Mouse (Mus musculus): ENCODE results near the gene C330007P06Rik. TPM values are rescaled to one million over a fixed set of nuclear protein-coding genes. Genes with fewer than 3 reads are reported as not detected.

Gene C330007P06Rik
- polyA plus RNA-seq, 1 experiment = 56.6 TPM

- Histone ChIP-seq H3K4me3 (ENCODE audit: insufficient read depth, low read depth, low read length) (peak overlapping the region; percentile 78), H3K4me1 (ENCODE audit: control insufficient read depth, insufficient read depth, insufficient read length, low read length) (no peaks in the 10 kb centered on the region; the same call in 1 of the 2 replicates)
These were observed 9.9 kb downstream of the C330007P06Rik start for GRCm38 (mm10) chrX:36863766-36864608.

GRCm38 (mm10) chrX:36852631-36853030, 21.3 kb downstream of the C330007P06Rik start:
- Histone ChIP-seq H3K4me1 (ENCODE audit: control insufficient read depth, insufficient read depth, insufficient read length, low read length) (no peaks in the 10 kb centered on the region), H3K27ac (replicated peaks; ENCODE audit: low read depth, low read length) (no peak overlapping the region), H3K4me3 (ENCODE audit: insufficient read depth, low read depth, low read length) (no peak overlapping the region)

More at GRCm38 (mm10) chrX:36863766-36864608, 9.9 kb downstream of the C330007P06Rik start:
- peak overlapping the region; percentile 88 for H3K27ac ChIP-seq (replicated peaks; ENCODE audit: low read depth, low read length)

GRCm38 (mm10) chrX:36847152-36847551, 26.8 kb downstream of the C330007P06Rik start:
- Histone ChIP-seq H3K4me3 (ENCODE audit: insufficient read depth, low read depth, low read length) (no peak overlapping the region), H3K4me1 (ENCODE audit: control insufficient read depth, insufficient read depth, insufficient read length, low read length) (no peaks in the 10 kb centered on the region), H3K27ac (replicated peaks; ENCODE audit: low read depth, low read length) (no peak overlapping the region)

GRCm38 (mm10) chrX:36843346-36843990, 30.4 kb downstream of the C330007P06Rik start:
- Histone ChIP-seq H3K4me1 (ENCODE audit: control insufficient read depth, insufficient read depth, insufficient read length, low read length) (no peaks in the 10 kb centered on the region), H3K27ac (replicated peaks; ENCODE audit: low read depth, low read length) (no peak overlapping the region), H3K4me3 (ENCODE audit: insufficient read depth, low read depth, low read length) (no peak overlapping the region)

GRCm38 (mm10) chrX:36841698-36842097, 32.2 kb downstream of the C330007P06Rik start:
- no peak overlapping the region for H3K27ac ChIP-seq (replicated peaks; ENCODE audit: low read depth, low read length)
- no peak overlapping the region for H3K4me3 ChIP-seq (ENCODE audit: insufficient read depth, low read depth, low read length)
- H3K4me1 ChIP-seq (ENCODE audit: control insufficient read depth, insufficient read depth, insufficient read length, low read length) = no peaks in the 10 kb centered on the region

- Histone ChIP-seq H3K27ac (replicated peaks; ENCODE audit: low read depth, low read length) (no peak overlapping the region), H3K4me1 (ENCODE audit: control insufficient read depth, insufficient read depth, insufficient read length, low read length) (no peaks in the 10 kb centered on the region), H3K4me3 (ENCODE audit: insufficient read depth, low read depth, low read length) (no peak overlapping the region)
These were observed 34.5 kb downstream of the C330007P06Rik start for GRCm38 (mm10) chrX:36839391-36839790.

GRCm38 (mm10) chrX:36837069-36837676, 36.7 kb downstream of the C330007P06Rik start:
- no peaks in the 10 kb centered on the region for H3K4me1 ChIP-seq (ENCODE audit: control insufficient read depth, insufficient read depth, insufficient read length, low read length)
- H3K27ac ChIP-seq (replicated peaks; ENCODE audit: low read depth, low read length) = no peak overlapping the region
- no peak overlapping the region for H3K4me3 ChIP-seq (ENCODE audit: insufficient read depth, low read depth, low read length)

- no peak overlapping the region for H3K27ac ChIP-seq (replicated peaks; ENCODE audit: low read depth, low read length)
- no peak overlapping the region for H3K4me3 ChIP-seq (ENCODE audit: insufficient read depth, low read depth, low read length)
- no peaks in the 10 kb centered on the region for H3K4me1 ChIP-seq (ENCODE audit: control insufficient read depth, insufficient read depth, insufficient read length, low read length)
These were observed 40.4 kb downstream of the C330007P06Rik start for GRCm38 (mm10) chrX:36833397-36834084.

- Histone ChIP-seq H3K27ac (replicated peaks; ENCODE audit: low read depth, low read length) (no peak overlapping the region), H3K4me3 (ENCODE audit: insufficient read depth, low read depth, low read length) (no peak overlapping the region), H3K4me1 (ENCODE audit: control insufficient read depth, insufficient read depth, insufficient read length, low read length) (no peaks in the 10 kb centered on the region)
These were observed 42.3 kb downstream of the C330007P06Rik start for GRCm38 (mm10) chrX:36831632-36832031.

GRCm38 (mm10) chrX:36830271-36830670, 43.6 kb downstream of the C330007P06Rik start:
- Histone ChIP-seq H3K27ac (replicated peaks; ENCODE audit: low read depth, low read length) (no peak overlapping the region), H3K4me3 (ENCODE audit: insufficient read depth, low read depth, low read length) (no peak overlapping the region), H3K4me1 (ENCODE audit: control insufficient read depth, insufficient read depth, insufficient read length, low read length) (no peaks in the 10 kb centered on the region)

GRCm38 (mm10) chrX:36826873-36827272, 47.0 kb downstream of the C330007P06Rik start:
- Histone ChIP-seq H3K4me1 (ENCODE audit: control insufficient read depth, insufficient read depth, insufficient read length, low read length) (no peaks in the 10 kb centered on the region; the same call in 1 of the 2 replicates), H3K4me3 (ENCODE audit: insufficient read depth, low read depth, low read length) (no peak overlapping the region), H3K27ac (replicated peaks; ENCODE audit: low read depth, low read length) (no peak overlapping the region)

- Histone ChIP-seq H3K4me1 (ENCODE audit: control insufficient read depth, insufficient read depth, insufficient read length, low read length) (no peaks in the 10 kb centered on the region; the same call in 1 of the 2 replicates), H3K27ac (replicated peaks; ENCODE audit: low read depth, low read length) (no peak overlapping the region), H3K4me3 (ENCODE audit: insufficient read depth, low read depth, low read length) (no peak overlapping the region)
These were observed 48.9 kb downstream of the C330007P06Rik start for GRCm38 (mm10) chrX:36825032-36825431.

GRCm38 (mm10) chrX:36823932-36824711, 49.8 kb downstream of the C330007P06Rik start:
- H3K4me3 ChIP-seq (ENCODE audit: insufficient read depth, low read depth, low read length) = no peak overlapping the region
- H3K4me1 ChIP-seq (ENCODE audit: control insufficient read depth, insufficient read depth, insufficient read length, low read length) = no peaks in the 10 kb centered on the region; the same call in 1 of the 2 replicates
- H3K27ac ChIP-seq (replicated peaks; ENCODE audit: low read depth, low read length) = no peak overlapping the region

- no peak overlapping the region for H3K27ac ChIP-seq (replicated peaks; ENCODE audit: low read depth, low read length)
- no peaks in the 10 kb centered on the region; the same call in 1 of the 2 replicates for H3K4me1 ChIP-seq (ENCODE audit: control insufficient read depth, insufficient read depth, insufficient read length, low read length)
These were observed 53.7 kb downstream of the C330007P06Rik start for GRCm38 (mm10) chrX:36820201-36820600.

More at GRCm38 (mm10) chrX:36820201-36820600, 53.7 kb downstream of the C330007P06Rik start:
- H3K4me3 ChIP-seq (ENCODE audit: insufficient read depth, low read depth, low read length) = no peak overlapping the region

Measured in brown adipose tissue, adult 24 weeks (tissue).